Mouse (Mus musculus): ENCODE data around the gene Il10. TPM values are rescaled to one million over a fixed set of nuclear protein-coding genes. Genes with fewer than 3 reads are reported as not detected.

Gene Il10
- total RNA-seq, 2 experiments from 2014 or later, result not detected

- DNase-seq, result no peak
- intact Hi-C loops (cut with DNase I; ENCODE audit: low total_unique reads), result no loop called here
Observed at GRCm38 (mm10) chr1:131045723-131046355, 26.2 kb downstream of the Il10 start.

DNA sequence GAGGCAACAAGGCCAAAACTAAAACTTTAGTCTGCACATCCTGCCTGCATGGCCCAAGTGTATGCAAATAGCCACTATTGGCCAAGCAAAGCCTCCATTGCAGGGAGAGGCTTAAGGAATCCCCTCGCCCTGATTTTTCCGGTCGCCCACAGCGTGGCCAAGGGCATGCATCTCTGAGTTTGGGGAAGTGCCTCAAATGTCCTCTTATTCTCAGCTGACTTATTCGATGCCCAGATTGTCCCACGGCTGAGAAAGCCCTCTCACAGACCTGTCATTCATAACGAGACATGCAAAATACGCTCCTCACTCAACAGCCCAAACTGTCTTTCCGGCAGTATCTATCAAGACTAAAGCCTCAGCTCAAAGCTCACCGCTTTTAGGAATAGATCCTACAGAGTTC lies 27.0 kb downstream of the Il10 start:
- intact Hi-C loops (cut with DNase I; ENCODE audit: low total_unique reads), result no loop called here
- DNase-seq, result no peak

DNA sequence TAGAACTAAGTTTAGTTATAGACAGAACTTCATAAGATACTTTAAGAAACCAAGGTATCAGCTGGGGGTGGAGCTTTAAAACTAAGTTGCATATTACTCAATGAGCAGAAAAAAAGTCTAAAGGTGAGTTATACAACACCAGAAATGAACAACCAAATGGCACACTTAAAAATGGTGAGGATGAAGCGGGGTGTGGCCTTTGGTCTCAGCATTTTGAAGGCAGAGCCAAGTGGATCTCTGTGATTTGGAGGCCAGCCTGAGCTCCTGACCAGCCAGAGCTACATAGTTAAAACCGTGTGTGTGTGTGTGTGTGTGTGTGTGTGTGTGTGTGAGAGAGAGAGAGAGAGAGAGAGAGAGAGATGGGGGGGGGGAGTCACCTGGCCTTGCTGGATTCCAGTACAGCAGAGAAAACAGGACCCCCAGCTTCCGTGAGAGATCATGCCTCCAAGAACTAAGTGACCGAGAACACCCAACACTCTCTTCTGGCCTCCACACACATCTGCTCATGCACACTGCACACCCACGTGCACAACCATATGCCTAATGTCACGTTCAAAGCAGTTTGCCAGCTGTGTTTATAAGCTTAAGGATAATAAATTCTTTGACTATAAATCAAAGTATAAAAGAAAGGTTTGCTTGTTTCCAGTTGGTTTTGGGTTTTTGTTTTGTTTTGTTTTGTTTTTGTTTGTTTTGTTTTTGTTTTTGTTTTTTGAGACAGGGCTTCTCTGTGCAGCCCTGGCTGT lies 28.6 kb downstream of the Il10 start:
- DNase-seq, result no peak
- intact Hi-C loops (cut with DNase I; ENCODE audit: low total_unique reads), result no loop called here

DNA sequence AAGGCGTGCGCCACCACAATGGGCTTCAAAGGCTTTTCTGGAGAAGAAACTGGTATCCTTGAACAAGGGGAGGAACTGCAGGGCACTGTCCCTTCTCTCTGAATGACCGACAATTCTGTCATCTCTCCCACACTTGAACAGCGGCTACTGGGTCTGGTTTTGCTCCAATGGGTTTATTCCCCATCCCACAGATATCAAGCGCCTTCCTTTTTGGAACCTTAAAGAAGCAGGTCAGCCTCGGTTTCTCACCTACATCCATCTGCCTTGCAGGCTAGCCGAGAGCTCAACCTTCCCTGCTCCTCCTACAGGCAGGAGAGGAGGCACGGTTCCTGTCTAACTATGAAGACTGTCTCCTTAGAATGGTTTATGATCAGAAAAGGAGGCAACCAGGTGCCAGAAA lies 29.3 kb downstream of the Il10 start:
- intact Hi-C loops (cut with DNase I; ENCODE audit: low total_unique reads), result no loop called here
- DNase-seq, result no peak

- DNase-seq, result no peak
- intact Hi-C loops (cut with DNase I; ENCODE audit: low total_unique reads), result no loop called here
Observed at GRCm38 (mm10) chr1:131049361-131049806, 29.7 kb downstream of the Il10 start.

DNA sequence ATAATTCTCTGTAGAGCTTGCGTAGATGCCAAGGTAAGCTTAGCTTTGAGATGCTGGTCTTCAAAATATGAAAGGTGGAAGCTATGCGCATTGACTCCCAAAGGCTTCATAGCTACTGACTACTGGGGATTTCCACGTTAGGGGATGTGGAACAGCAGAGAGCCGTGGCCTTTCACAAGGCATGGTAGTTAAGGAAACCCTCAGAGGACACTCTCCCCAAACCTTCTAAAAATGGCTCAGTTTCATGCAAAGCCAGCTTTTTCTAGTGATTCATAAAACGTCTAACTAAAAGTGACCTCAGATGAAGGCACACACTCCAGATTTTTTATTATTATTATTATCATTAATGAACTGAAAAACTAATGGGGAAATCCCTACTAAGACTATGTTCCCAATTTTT lies 30.4 kb downstream of the Il10 start:
- no peak for DNase-seq
- intact Hi-C loops (cut with DNase I; ENCODE audit: low total_unique reads), result loop anchor here (5.0 kb wide), 1 partner anchor 173 kb away; no protein-coding TSS in a partner anchor

GRCm38 (mm10) chr1:131050617-131051016 lies 31.0 kb downstream of the Il10 start:
- DNase-seq, result no peak
- intact Hi-C loops (cut with DNase I; ENCODE audit: low total_unique reads), result loop anchor here (5.0 kb wide), 1 partner anchor 173 kb away; no protein-coding TSS in a partner anchor

DNA sequence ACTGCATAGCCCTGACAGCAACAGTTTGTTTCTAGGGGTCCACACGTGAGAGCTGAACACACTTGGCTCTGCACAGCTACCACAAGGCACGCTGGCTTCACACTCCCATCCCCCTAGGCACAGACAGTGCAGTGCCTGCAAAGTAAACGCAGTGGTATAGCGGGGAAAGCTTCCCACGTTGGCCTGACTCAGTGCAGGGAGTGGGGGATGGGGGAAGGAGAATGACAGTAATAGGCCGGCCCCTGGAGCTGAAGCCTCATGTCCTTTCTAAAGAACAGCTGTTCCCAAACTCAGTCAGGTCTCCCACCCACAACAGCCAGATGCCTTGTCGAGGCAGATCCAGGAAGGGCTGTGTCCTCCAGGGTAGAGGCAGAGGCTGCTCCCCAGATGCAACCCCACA lies 31.4 kb downstream of the Il10 start:
- intact Hi-C loops (cut with DNase I; ENCODE audit: low total_unique reads), result loop anchor here (5.0 kb wide), 1 partner anchor 174 kb away; no protein-coding TSS in a partner anchor

DNA sequence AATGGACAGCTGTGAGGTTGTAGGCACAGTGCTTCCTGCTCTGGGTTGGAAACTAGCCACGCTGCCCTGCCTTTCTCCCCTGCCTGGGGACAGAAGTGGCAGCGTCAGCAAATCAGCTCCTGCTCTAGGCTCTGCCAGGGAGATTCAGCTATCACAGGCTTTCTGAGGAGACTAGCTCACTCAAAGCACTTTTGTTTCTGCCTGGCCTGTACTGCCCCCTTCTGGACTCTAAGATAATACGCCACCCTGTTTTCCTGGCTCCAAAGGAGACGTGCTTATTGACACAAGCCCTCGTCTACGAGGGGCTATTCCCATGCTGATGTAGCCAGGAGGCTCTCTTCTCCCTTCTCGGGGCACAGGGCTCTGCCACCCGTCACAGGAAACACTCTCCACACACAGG lies 33.6 kb downstream of the Il10 start:
- DNase-seq, result peak; percentile 55
- intact Hi-C loops (cut with DNase I; ENCODE audit: low total_unique reads), result loop anchor here (2.0 to 5.0 kb wide), 2 partner anchors 74 to 176 kb away; no protein-coding TSS in a partner anchor

More for the DNA sequence above, 31.4 kb downstream of the Il10 start:
- DNase-seq, result no peak

- DNase-seq, result no peak
- intact Hi-C loops (cut with DNase I; ENCODE audit: low total_unique reads), result loop anchor here (2.0 to 5.0 kb wide), 2 partner anchors 75 to 176 kb away; no protein-coding TSS in a partner anchor
Observed at GRCm38 (mm10) chr1:131053656-131054055, 34.0 kb downstream of the Il10 start.

GRCm38 (mm10) chr1:131054251-131054650 lies 34.6 kb downstream of the Il10 start:
- DNase-seq, result no peak
- intact Hi-C loops (cut with DNase I; ENCODE audit: low total_unique reads), result loop anchor here (5.0 kb wide), 1 partner anchor 177 kb away; no protein-coding TSS in a partner anchor

DNA sequence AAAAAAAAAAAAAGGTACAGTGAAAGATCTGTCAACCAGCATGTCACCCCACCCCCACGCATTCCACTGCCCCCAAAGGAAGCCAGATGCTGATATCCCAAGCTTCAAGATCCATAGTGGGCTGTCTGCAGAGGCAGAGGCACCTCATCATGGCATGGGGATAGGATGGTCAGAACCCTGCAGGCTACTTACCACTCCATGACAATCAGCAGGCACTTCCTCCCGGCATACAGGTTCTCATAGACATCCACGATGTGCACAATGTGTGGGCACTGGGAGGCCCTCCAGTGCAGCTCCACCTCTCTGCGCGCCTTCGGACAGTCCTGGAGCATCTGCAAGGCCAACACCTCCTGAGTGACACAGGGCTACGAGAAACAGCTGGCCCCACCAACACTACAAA lies 38.8 kb downstream of the Il10 start:
- intact Hi-C loops (cut with DNase I; ENCODE audit: low total_unique reads), result no loop called here
- no peak for DNase-seq

DNA sequence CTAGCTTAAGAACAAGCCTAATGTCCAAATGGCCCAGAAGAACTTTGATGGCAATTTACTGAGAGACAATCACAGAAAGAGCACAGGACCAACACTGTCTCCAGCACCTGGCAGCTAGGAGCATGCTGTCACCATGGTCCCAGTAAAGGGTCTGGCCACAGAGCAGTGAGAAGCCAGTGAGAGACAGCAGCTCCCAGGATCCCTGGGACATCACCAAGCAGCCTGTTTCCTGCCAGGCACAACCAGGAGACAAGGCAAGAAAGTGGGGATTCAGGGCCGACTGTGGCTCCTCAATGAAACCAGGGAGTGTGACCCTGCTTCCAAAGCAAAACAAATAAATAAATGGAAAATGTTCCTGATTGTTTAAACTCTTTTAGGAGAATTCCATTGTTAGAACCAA lies 39.8 kb downstream of the Il10 start:
- intact Hi-C loops (cut with DNase I; ENCODE audit: low total_unique reads), result no loop called here
- DNase-seq, result no peak

DNA sequence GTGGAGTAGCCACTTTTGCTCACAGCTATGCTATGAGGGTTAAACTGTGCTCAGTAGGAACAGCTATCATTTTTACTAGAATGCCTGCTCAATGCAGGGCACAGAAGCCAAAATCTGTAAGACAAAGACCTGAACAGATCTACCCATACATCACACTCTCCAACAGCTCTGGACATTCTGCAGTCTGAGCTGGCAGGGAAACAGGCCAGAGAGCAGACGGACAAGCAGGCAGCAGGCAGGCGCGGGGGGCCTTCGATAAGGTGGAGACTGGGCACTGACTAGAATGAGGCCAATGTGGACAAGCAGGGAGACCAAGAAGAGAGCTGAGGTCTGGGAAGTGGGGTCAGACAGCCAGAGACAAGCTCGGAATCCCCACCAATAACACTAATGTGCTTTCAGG lies 40.2 kb downstream of the Il10 start:
- no peak for DNase-seq
- intact Hi-C loops (cut with DNase I; ENCODE audit: low total_unique reads), result no loop called here

- peak; percentile 47 for DNase-seq
- intact Hi-C loops (cut with DNase I; ENCODE audit: low total_unique reads), result no loop called here
Observed at GRCm38 (mm10) chr1:131060290-131061253, 40.9 kb downstream of the Il10 start.

DNA sequence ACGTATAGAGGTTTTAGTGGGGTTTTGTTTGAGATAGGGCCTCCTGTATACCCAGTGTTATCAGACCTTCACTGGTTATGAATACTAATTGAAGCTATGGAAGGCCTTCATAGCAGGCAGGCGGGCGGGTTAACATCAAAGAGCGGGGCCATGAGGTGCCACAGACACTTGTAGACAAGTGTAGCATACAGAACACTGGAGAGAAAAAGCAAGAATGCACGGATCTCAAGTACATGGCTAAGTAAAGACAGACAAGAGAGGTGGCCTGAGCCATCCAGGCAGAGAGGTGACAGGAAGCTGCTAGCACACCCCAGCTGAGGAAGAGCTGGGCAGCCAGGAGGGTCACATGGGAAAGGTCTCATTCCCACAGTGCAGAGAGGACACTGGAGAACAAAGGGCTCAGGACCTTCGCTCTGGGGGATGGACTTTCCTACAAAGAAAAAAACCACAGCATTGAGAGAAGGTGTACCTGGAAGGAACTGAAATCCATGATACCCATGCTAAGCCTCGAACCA lies 42.2 kb downstream of the Il10 start:
- no peak for DNase-seq
- intact Hi-C loops (cut with DNase I; ENCODE audit: low total_unique reads), result no loop called here

DNA sequence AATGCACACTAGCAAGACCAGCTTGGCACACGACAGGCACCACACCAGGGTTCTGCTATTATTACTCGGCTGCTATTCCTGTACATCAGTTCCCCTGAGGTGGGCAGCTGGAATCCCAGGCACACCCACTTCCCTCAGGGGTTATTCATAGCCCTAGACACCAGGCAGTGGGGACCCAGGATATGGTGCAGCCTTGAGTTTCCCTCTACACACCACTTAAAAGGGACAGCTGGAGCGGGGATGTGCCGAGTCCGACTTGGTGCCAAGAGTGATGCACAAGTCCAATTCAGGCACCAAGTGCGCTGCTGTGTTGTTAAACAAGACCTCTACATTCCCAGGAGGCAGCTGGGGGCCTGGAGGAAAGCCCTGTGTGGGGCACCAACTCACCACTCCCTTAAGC lies 43.2 kb downstream of the Il10 start:
- intact Hi-C loops (cut with DNase I; ENCODE audit: low total_unique reads), result no loop called here
- DNase-seq, result peak; percentile 67

DNA sequence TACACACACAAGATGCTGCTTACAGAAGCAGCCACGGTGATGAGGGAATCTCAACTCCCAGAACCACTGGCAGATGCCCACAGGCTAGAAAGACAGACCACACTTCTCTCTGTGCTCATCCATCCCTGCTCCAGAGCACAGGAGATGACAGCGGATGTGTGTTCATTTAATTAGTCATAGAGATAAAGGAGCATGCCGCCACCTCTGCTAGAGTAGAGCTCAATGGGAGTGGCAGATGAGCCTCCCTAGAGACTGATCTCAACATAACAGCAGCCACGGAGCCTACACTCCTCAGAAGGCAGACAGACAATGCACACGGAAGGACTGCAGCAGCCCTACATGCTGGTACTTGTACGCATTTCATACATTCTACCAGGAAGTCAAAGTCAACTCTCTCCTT lies 44.6 kb downstream of the Il10 start:
- intact Hi-C loops (cut with DNase I; ENCODE audit: low total_unique reads), result no loop called here

GRCm38 (mm10) chr1:131068011-131068727 lies 48.5 kb downstream of the Il10 start:
- no peak for DNase-seq
- intact Hi-C loops (cut with DNase I; ENCODE audit: low total_unique reads), result no loop called here

More for the DNA sequence above, 44.6 kb downstream of the Il10 start:
- no peak for DNase-seq
